Mouse (Mus musculus): Measurements from ENCODE around the gene Wfdc16. TPM values are rescaled to one million over a fixed set of nuclear protein-coding genes. Genes with fewer than 3 reads are reported as not detected.
"Not testable (repeated sequence)": the region's sequence is repeated elsewhere in the genome, so short reads cannot be mapped to it uniquely, and the experiment has no call there.

The Wfdc16 gene
- polyA plus RNA-seq, 1 experiment from 2014 or later: not detected

- Histone ChIP-seq H3K9ac (ENCODE audit: low read length) (no peak overlapping the region), H3K27ac (ENCODE audit: low read length) (no peak overlapping the region), H3K36me3 (ENCODE audit: control insufficient read depth, insufficient read depth, low read length) (no peaks in the 10 kb centered on the region), H3K4me3 (replicated peaks; ENCODE audit: low read length) (no peak overlapping the region), H3K27me3 (ENCODE audit: control insufficient read depth, insufficient read depth, low read length) (no peaks in the 10 kb centered on the region), H3K4me1 (ENCODE audit: control insufficient read depth, insufficient read depth, low read length) (no peaks in the 10 kb centered on the region), H3K4me2 (ENCODE audit: low read depth, low read length) (no peak overlapping the region), H3K9me3 (replicated peaks; ENCODE audit: control insufficient read depth, low read length) (no peaks in the 10 kb centered on the region)
- 91% methylated on average over 3 of the region's 3 CpGs for whole genome bisulfite sequencing
- no peak for ATAC-seq (ENCODE audit: insufficient read depth, low FRiP score)
Observed at GRCm38 (mm10) chr2:164615386-164615785, 23.2 kb downstream of the Wfdc16 start.

GRCm38 (mm10) chr2:164613471-164613870 lies 25.1 kb downstream of the Wfdc16 start, which contains the start of the genes Wfdc6b and Wfdc8:
Wfdc6b (plus strand) TSS chr2:164613522.
Wfdc8 (minus strand) TSS chr2:164613626.
- WGBS: 48% methylated on average over 8 of the region's 8 CpGs
- not testable (repeated sequence) for H3K4me1 ChIP-seq (ENCODE audit: control insufficient read depth, insufficient read depth, low read length); H3K27ac ChIP-seq (ENCODE audit: low read length); H3K27me3 ChIP-seq (ENCODE audit: control insufficient read depth, insufficient read depth, low read length); H3K9ac ChIP-seq (ENCODE audit: low read length); H3K36me3 ChIP-seq (ENCODE audit: control insufficient read depth, insufficient read depth, low read length); H3K9me3 ChIP-seq (replicated peaks; ENCODE audit: control insufficient read depth, low read length); H3K4me2 ChIP-seq (ENCODE audit: low read depth, low read length); H3K4me3 ChIP-seq (replicated peaks; ENCODE audit: low read length); ATAC-seq (ENCODE audit: insufficient read depth, low FRiP score)

- H3K27ac ChIP-seq (ENCODE audit: low read length): no peak overlapping the region
- 61% methylated on average over 6 of the region's 6 CpGs for WGBS
- no peak for ATAC-seq (ENCODE audit: insufficient read depth, low FRiP score)
- H3K4me3 ChIP-seq (replicated peaks; ENCODE audit: low read length): no peak overlapping the region
- H3K4me2 ChIP-seq (ENCODE audit: low read depth, low read length): no peak overlapping the region
- no peaks in the 10 kb centered on the region; the same call in 1 of the 2 replicates for H3K9me3 ChIP-seq (replicated peaks; ENCODE audit: control insufficient read depth, low read length)
- no peaks in the 10 kb centered on the region for H3K4me1 ChIP-seq (ENCODE audit: control insufficient read depth, insufficient read depth, low read length)
- no peaks in the 10 kb centered on the region for H3K27me3 ChIP-seq (ENCODE audit: control insufficient read depth, insufficient read depth, low read length)
- no peak overlapping the region for H3K9ac ChIP-seq (ENCODE audit: low read length)
- no peaks in the 10 kb centered on the region for H3K36me3 ChIP-seq (ENCODE audit: control insufficient read depth, insufficient read depth, low read length)
Observed at GRCm38 (mm10) chr2:164608781-164609180, 29.8 kb downstream of the Wfdc16 start.

- no peaks in the 10 kb centered on the region for H3K36me3 ChIP-seq (ENCODE audit: control insufficient read depth, insufficient read depth, low read length)
- no peak overlapping the region for H3K4me3 ChIP-seq (replicated peaks; ENCODE audit: low read length)
- H3K9ac ChIP-seq (ENCODE audit: low read length): no peak overlapping the region
- WGBS: 86% methylated on average over 8 of the region's 8 CpGs
- no peak for ATAC-seq (ENCODE audit: insufficient read depth, low FRiP score)
- no peak overlapping the region for H3K27ac ChIP-seq (ENCODE audit: low read length)
- H3K4me1 ChIP-seq (ENCODE audit: control insufficient read depth, insufficient read depth, low read length): no peaks in the 10 kb centered on the region
- H3K4me2 ChIP-seq (ENCODE audit: low read depth, low read length): no peak overlapping the region
- H3K27me3 ChIP-seq (ENCODE audit: control insufficient read depth, insufficient read depth, low read length): no peaks in the 10 kb centered on the region
- H3K9me3 ChIP-seq (replicated peaks; ENCODE audit: control insufficient read depth, low read length): peaks cover 6% of the 10 kb centered on the region; the same call in 1 of the 2 replicates
Observed at GRCm38 (mm10) chr2:164604411-164604810, 34.2 kb downstream of the Wfdc16 start.

- WGBS: 92% methylated on average over 3 of the region's 3 CpGs
- Histone ChIP-seq H3K27ac (ENCODE audit: low read length) (no peak overlapping the region), H3K4me3 (replicated peaks; ENCODE audit: low read length) (no peak overlapping the region), H3K9me3 (replicated peaks; ENCODE audit: control insufficient read depth, low read length) (peaks cover 6% of the 10 kb centered on the region; the same call in 1 of the 2 replicates), H3K4me1 (ENCODE audit: control insufficient read depth, insufficient read depth, low read length) (no peaks in the 10 kb centered on the region), H3K9ac (ENCODE audit: low read length) (no peak overlapping the region), H3K36me3 (ENCODE audit: control insufficient read depth, insufficient read depth, low read length) (no peaks in the 10 kb centered on the region), H3K27me3 (ENCODE audit: control insufficient read depth, insufficient read depth, low read length) (no peaks in the 10 kb centered on the region), H3K4me2 (ENCODE audit: low read depth, low read length) (no peak overlapping the region)
- ATAC-seq (ENCODE audit: insufficient read depth, low FRiP score): no peak
Observed at GRCm38 (mm10) chr2:164603482-164603881, 35.1 kb downstream of the Wfdc16 start.

- ATAC-seq (ENCODE audit: insufficient read depth, low FRiP score): no peak
- Histone ChIP-seq H3K27me3 (ENCODE audit: control insufficient read depth, insufficient read depth, low read length) (no peaks in the 10 kb centered on the region), H3K9me3 (replicated peaks; ENCODE audit: control insufficient read depth, low read length) (peaks cover 6% of the 10 kb centered on the region; the same call in 1 of the 2 replicates), H3K4me2 (ENCODE audit: low read depth, low read length) (no peak overlapping the region), H3K4me3 (replicated peaks; ENCODE audit: low read length) (no peak overlapping the region), H3K4me1 (ENCODE audit: control insufficient read depth, insufficient read depth, low read length) (no peaks in the 10 kb centered on the region), H3K27ac (ENCODE audit: low read length) (no peak overlapping the region), H3K36me3 (ENCODE audit: control insufficient read depth, insufficient read depth, low read length) (no peaks in the 10 kb centered on the region), H3K9ac (ENCODE audit: low read length) (no peak overlapping the region)
- 70% methylated on average over 3 of the region's 3 CpGs for WGBS
Observed at GRCm38 (mm10) chr2:164600179-164600578, 38.4 kb downstream of the Wfdc16 start.

- Histone ChIP-seq H3K27ac (ENCODE audit: low read length) (no peak within 1 kb of the TSS), H3K9ac (ENCODE audit: low read length) (no peak within 1 kb of the TSS), H3K4me1 (ENCODE audit: control insufficient read depth, insufficient read depth, low read length) (no peaks in the 10 kb centered on the region), H3K4me2 (ENCODE audit: low read depth, low read length) (no peak within 1 kb of the TSS), H3K9me3 (replicated peaks; ENCODE audit: control insufficient read depth, low read length) (no peaks in the 10 kb centered on the region), H3K27me3 (ENCODE audit: control insufficient read depth, insufficient read depth, low read length) (no peaks in the 10 kb centered on the region), H3K36me3 (ENCODE audit: control insufficient read depth, insufficient read depth, low read length) (no peaks in the 10 kb centered on the region), H3K4me3 (replicated peaks; ENCODE audit: low read length) (no peak within 1 kb of the TSS)
- no peak for ATAC-seq (ENCODE audit: insufficient read depth, low FRiP score)
- 81% methylated on average over 4 of the region's 4 CpGs for WGBS
Observed at GRCm38 (mm10) chr2:164593494-164593893, 45.1 kb downstream of the Wfdc16 start, which contains the start of gene Eppin. Eppin (minus strand) TSS chr2:164593594.

- H3K4me3 ChIP-seq (replicated peaks; ENCODE audit: low read length): no peak overlapping the region
- 4% methylated on average over 4 of the region's 4 CpGs for WGBS
- H3K27me3 ChIP-seq (ENCODE audit: control insufficient read depth, insufficient read depth, low read length): no peaks in the 10 kb centered on the region
- no peak overlapping the region for H3K27ac ChIP-seq (ENCODE audit: low read length)
- no peaks in the 10 kb centered on the region for H3K4me1 ChIP-seq (ENCODE audit: control insufficient read depth, insufficient read depth, low read length)
- H3K9ac ChIP-seq (ENCODE audit: low read length): no peak overlapping the region
- ATAC-seq (ENCODE audit: insufficient read depth, low FRiP score): no peak
- H3K9me3 ChIP-seq (replicated peaks; ENCODE audit: control insufficient read depth, low read length): no peaks in the 10 kb centered on the region
- no peak overlapping the region for H3K4me2 ChIP-seq (ENCODE audit: low read depth, low read length)
- no peaks in the 10 kb centered on the region for H3K36me3 ChIP-seq (ENCODE audit: control insufficient read depth, insufficient read depth, low read length)
Observed at GRCm38 (mm10) chr2:164592014-164592413, 46.6 kb downstream of the Wfdc16 start.

GRCm38 (mm10) chr2:164585025-164585725 lies 53.4 kb downstream of the Wfdc16 start, which contains the start of gene Wfdc6a:
Wfdc6a (minus strand) TSS chr2:164585447.
- H3K27ac ChIP-seq (ENCODE audit: low read length): 0 out of 2 replicates have a peak within 1 kb of the TSS, but pooled peaks have one; percentile 2
- H3K4me1 ChIP-seq (ENCODE audit: control insufficient read depth, insufficient read depth, low read length); H3K9ac ChIP-seq (ENCODE audit: low read length); H3K9me3 ChIP-seq (replicated peaks; ENCODE audit: control insufficient read depth, low read length); H3K36me3 ChIP-seq (ENCODE audit: control insufficient read depth, insufficient read depth, low read length); H3K4me3 ChIP-seq (replicated peaks; ENCODE audit: low read length); ATAC-seq (ENCODE audit: insufficient read depth, low FRiP score); H3K4me2 ChIP-seq (ENCODE audit: low read depth, low read length); H3K27me3 ChIP-seq (ENCODE audit: control insufficient read depth, insufficient read depth, low read length): not testable (repeated sequence)
- 50% methylated on average over 13 of the region's 13 CpGs for WGBS

All from stomach, embryonic 16.5 days (tissue).